Mouse (Mus musculus): ENCODE data around the gene Igfl3. TPM values are rescaled to one million over a fixed set of nuclear protein-coding genes. Genes with fewer than 3 reads are reported as not detected.

The Igfl3 gene
- not detected in 2 replicates for polyA plus RNA-seq (2012; rRNA removed)

DNA sequence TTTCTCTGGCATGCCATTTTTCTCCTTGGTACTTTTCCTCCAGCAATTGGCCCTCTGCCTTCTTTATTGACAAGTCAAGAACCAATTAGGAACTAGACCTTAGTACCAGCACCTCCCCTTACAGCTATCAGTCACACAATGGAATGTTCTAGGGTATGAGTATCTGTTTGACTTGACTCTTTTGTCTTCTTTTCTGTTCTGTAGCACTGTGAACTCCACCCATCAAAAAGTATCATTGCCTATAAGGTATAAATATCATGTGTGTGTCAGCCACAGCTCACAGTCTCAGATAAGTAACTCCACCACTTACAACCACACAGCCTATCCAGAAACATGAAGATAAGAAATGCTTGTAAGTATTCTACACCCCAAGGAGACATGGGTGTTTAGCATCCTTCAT is at the start of gene Igfl3:
Igfl3 (plus strand) TSS at position 301 of the 400 bp plus-strand sequence.
- no peak for DNase-seq (ENCODE audit: extremely low spot score in 1 of 2, low spot score in 1 of 2)

DNA sequence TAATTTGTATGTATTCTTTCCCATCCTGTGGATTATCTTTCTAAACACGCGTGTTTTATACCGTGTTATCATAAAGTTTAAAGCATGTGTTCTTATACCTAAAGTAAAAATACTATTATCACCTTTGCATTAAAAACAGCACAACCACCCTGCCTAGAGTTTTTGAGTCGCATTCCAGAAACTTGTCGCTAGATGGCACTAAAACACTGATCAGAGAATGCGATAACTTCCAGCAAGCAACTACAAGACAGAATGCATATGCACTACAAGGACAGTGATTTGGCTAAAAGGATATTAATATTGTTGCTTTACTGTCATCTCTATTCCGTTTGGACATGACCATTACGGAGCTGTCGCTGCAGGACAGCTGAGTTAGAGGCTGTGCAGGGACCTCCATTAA is 34.6 kb downstream of the Igfl3 start:
- DNase-seq (ENCODE audit: extremely low spot score in 1 of 2, low spot score in 1 of 2), result peak in 1 of 2 experiments; percentile 29

DNA sequence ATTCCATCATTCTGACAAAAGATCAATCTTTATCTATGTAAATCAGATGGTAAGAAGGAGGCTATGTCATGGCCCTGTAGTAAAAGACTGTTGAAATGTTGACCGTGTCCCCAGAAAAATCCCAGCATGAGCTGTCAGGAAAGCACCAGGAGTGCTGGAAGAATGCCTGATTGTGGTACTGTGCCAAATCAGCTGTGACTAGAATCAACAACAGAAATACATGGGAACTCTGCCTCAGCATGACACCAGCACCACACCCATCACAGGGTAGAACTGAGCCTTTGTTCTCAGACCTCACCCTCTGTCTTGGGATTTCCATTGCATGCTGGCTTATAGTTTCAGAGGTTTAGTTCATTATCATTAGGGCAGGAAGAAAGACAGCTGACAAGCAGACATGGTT is 38.4 kb downstream of the Igfl3 start:
- DNase-seq (ENCODE audit: extremely low spot score in 1 of 2, low spot score in 1 of 2), result no peak

Other genes with a start within 250 kb of the Igfl3 start
- gene Ceacam11, start 204.4 kb upstream of the Igfl3 start, polyA plus RNA-seq (2012; rRNA removed), result 1.7 and 2.8 TPM in 2 replicates
- 0.28 and 1.7 TPM in 2 replicates for gene Ceacam13, start 166.6 kb upstream of the Igfl3 start, polyA plus RNA-seq (2012; rRNA removed)
- 0.42 and 0.97 TPM in 2 replicates for gene Ceacam12, start 110.6 kb upstream of the Igfl3 start, polyA plus RNA-seq (2012; rRNA removed)
- not detected in 2 replicates for gene Mill1, start 68.9 kb downstream of the Igfl3 start, polyA plus RNA-seq (2012; rRNA removed)
- gene Psg18, start 178.5 kb downstream of the Igfl3 start, polyA plus RNA-seq (2012; rRNA removed), result 0.84 and 3.1 TPM in 2 replicates